Mouse (Mus musculus) embryonic facial prominence, embryonic 13.5 days (tissue): ENCODE data around the gene Sec23a. TPM values are rescaled to one million over a fixed set of nuclear protein-coding genes. Genes with fewer than 3 reads are reported as not detected.

Experiments
- ATAC-seq: fragments of 200-750 bp; cut with Nextera tagmentation; 2 replicates; pipeline ENCODE4 v1.8.0; 2017; ENCODE audit warnings: low read depth; ENCODE audit not compliant: insufficient number of reproducible peaks, insufficient read depth, low FRiP score, low TSS enrichment
- H3K27ac ChIP-seq: fragments of 300-500 bp; sonication (generic); 2 replicates; pipeline ENCODE4 v1.5.1; 2015; ENCODE audit warnings: moderate library complexity, mild to moderate bottlenecking, inconsistent platforms
- H3K27me3 ChIP-seq: fragments of 300-500 bp; sonication (generic); 2 replicates; pipeline ENCODE4 v1.6.1; 2015; ENCODE audit warnings: mild to moderate bottlenecking, inconsistent platforms
- H3K36me3 ChIP-seq: fragments of 300-500 bp; sonication (generic); 2 replicates; pipeline ENCODE4 v1.6.1; 2015; ENCODE audit warnings: mild to moderate bottlenecking, inconsistent platforms
- H3K4me1 ChIP-seq: fragments of 300-500 bp; sonication (generic); 2 replicates; pipeline ENCODE4 v1.6.1; 2015; ENCODE audit warnings: inconsistent platforms
- H3K4me2 ChIP-seq: fragments of 300-500 bp; sonication (generic); 2 replicates; pipeline ENCODE4 v1.6.1; 2015; ENCODE audit warnings: moderate library complexity, mild to moderate bottlenecking, inconsistent platforms
- H3K4me3 ChIP-seq: fragments of 300-500 bp; sonication (generic); 2 replicates; pipeline ENCODE4 v1.5.1; 2015; ENCODE audit warnings: mild to moderate bottlenecking, inconsistent platforms
- H3K9ac ChIP-seq: fragments of 300-500 bp; sonication (generic); 2 replicates; pipeline ENCODE4 v1.6.1; 2015; ENCODE audit warnings: mild to moderate bottlenecking, inconsistent platforms
- H3K9me3 ChIP-seq: fragments of 300-500 bp; sonication (generic); 2 replicates; pipeline ENCODE4 v1.6.1; 2016; ENCODE audit warnings: inconsistent platforms
- WGBS: fragments of 180-500 bp; shearing (Covaris S2); methylation state at CpG from one replicate; pipeline ENCODE4 v1.1.7; 2015; ENCODE audit warnings: mixed read lengths; 5-methylcytosine and 5-hydroxymethylcytosine counted together
- polyA plus RNA-seq: library from polyadenylated mRNA; unstranded; fragments of >200 nt; fragmentation: Nextera tagmentation; extraction: Ambion mirVana; gene quantifications from 2 replicates; pipeline ENCODE4 v1.2.1, GENCODE M21; 2015

Gene Sec23a
- polyA plus RNA-seq, 1 experiment from 2014 or later = 83.1 TPM

DNA sequence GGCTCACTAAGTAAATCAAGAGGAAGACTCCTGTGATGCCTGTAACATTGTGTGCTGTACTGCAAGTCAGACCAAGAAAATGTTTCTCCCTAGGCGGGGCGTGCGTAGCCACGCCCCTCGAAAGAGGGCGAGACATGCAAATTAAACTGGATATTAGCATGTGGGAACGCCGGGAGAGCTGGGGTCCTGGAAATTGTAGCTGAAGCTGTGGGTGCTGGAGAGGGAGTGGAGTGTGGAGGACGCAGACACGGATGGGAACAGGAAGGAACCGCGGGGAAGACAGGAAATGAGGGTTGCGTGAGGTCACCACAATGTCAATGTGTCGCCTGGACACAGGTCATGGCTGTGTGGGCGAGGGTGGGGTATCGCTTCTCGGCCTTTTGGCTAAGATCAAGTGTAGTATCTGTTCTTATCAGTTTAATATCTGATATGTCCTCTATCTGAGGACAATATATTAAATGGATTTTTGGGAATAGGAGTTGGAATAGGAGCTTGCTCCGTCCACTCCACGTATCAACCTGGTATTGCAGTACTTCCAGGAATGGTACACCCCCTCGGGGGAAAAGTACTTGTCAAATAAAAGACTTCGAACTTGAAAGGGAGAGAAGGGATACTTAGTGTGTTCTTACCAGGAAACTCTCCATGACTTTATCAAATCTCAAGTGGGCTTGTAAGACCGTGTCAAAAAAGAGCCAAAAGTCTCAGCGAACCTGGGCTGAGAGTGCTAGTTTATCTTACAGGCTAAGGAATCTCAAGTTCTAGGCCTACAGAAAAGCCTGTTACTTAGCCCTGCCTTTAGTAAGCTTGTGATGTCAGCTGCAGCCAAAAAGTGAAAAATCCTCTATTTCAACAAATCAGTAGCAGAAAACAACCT is 28.4 kb upstream of the Sec23a start:
- Histone ChIP-seq H3K36me3 (peaks cover 39% of the 10 kb centered on the region), H3K4me2 (peak overlapping the region; percentile 43), H3K4me3 (peak overlapping the region; percentile 16; the same call in 1 of the 2 replicates), H3K4me1 (0 out of 2 replicates have a peak, but pooled peaks cover 4% of the 10 kb centered on the region), H3K27me3 (no peaks in the 10 kb centered on the region), H3K9ac (no peak overlapping the region), H3K9me3 (no peaks in the 10 kb centered on the region), H3K27ac (peak overlapping the region; percentile 72; the same call in 1 of the 2 replicates)
- peak; percentile 78; the same call in 1 of the 2 replicates for ATAC-seq
- 5% methylated on average over 23 of the region's 23 CpGs for WGBS

DNA sequence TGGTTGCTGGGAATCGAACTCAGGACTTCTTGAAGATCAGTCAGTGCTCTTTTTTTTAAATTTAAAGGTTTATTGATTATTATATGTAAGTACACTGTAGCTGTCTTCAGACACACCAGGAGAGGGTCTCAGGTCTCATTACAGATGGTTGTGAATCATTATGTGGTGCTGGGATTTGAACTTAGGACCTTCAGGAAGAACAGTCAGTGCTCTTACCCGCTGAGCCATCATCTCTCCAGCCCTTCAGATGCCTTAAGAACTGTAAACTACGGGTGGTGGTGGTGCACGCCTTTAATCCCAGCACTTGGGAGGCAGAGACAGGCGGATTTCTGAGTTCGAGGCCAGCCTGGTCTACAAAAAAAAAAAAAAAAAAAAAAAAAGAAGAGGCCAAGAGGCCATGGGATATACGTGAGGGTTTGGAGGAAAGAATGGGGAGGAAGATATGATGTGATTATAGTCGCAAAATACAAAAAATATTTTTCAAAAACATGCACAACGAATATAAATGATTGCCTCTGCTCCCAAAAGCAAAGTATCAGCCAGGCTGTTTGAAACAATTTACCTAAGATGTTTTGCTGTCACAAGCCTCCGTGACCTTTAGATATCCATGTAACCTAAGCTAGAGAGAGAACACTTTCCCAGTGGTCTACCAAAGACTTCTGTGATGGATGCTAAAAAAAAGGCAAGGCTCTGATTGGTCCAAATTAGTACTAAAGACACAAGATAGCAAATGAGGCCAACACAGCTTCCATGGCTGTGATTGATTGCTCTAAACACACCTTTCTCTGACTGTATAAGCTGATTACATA is 27.5 kb upstream of the Sec23a start:
- WGBS = 69% methylated on average over 10 of the region's 10 CpGs

DNA sequence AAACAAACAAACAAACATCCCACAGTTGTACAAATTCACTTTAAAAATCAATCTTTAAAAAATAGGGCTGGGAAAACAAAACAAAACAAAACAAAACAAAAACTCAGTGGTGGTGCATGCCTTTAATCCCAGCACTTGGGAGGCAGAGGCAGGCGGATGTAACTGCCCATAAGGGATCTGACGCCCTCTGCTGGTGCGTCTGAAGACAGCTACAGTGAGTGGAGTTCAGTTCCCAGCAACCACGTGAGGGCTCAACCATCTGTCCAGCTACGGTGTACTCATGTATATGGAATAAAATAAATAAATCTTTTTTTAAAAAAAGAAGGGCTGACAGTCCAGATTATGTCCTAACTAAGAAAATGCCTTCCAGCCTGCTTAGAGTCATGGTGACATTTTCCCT is 20.3 kb upstream of the Sec23a start:
- Histone ChIP-seq H3K4me3 (no peak overlapping the region), H3K9ac (no peak overlapping the region), H3K27me3 (no peaks in the 10 kb centered on the region), H3K4me2 (no peak overlapping the region), H3K27ac (no peak overlapping the region), H3K9me3 (no peaks in the 10 kb centered on the region), H3K4me1 (no peaks in the 10 kb centered on the region), H3K36me3 (peaks cover 17% of the 10 kb centered on the region)
- 67% methylated on average over 5 of the region's 5 CpGs for WGBS
- no peak for ATAC-seq

More for the DNA sequence above, 27.5 kb upstream of the Sec23a start:
- Histone ChIP-seq H3K4me2 (peak overlapping the region; percentile 43), H3K9me3 (no peaks in the 10 kb centered on the region), H3K27ac (peak overlapping the region; percentile 72; the same call in 1 of the 2 replicates), H3K4me1 (0 out of 2 replicates have a peak, but pooled peaks cover 4% of the 10 kb centered on the region), H3K27me3 (no peaks in the 10 kb centered on the region), H3K36me3 (peaks cover 31% of the 10 kb centered on the region), H3K4me3 (no peak overlapping the region), H3K9ac (no peak overlapping the region)
- ATAC-seq = no peak

DNA sequence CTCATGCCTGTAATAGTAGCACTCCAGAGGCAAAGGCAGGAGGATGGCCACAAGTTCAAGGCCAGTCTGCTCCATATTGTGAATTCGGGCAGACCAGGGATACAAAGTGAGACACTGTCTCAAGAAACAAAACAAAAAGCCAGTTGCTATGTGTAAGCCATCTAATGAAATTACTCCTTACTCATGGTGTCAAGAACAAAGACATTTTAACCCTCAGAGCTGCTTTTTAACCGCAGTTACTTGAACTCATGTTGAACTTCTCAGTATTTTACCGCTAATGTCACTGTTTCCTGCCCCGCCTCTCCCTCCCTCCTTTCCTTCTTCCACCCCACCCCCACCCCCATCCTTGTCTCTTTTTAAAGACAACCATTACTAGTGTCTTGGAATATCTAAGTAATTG is 9.5 kb upstream of the Sec23a start:
- Histone ChIP-seq H3K4me2 (no peak overlapping the region), H3K36me3 (peaks cover 75% of the 10 kb centered on the region), H3K4me3 (no peak overlapping the region), H3K27me3 (no peaks in the 10 kb centered on the region), H3K9me3 (no peaks in the 10 kb centered on the region), H3K27ac (no peak overlapping the region), H3K9ac (no peak overlapping the region), H3K4me1 (no peaks in the 10 kb centered on the region)
- whole genome bisulfite sequencing = 87% methylated on average over 4 of the region's 4 CpGs
- no peak for ATAC-seq

DNA sequence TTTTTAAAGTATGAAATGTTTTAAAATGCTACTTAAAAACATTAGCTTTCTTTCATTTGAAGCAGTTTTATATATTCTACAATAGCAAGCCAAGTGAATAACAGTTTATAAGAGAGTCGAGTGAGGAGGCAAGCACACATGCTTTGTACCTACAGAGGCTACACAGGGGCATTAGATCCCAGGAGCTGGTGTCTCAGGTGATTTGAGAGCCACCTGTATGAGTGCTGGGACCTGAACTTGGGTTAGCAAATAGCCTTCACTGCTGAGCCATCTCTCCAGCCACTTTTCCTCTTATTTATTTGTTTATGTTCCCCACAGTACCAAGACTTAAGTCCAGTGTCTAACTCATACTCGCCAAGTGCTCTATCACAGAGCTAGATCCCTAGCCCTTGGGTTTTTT is 8.1 kb upstream of the Sec23a start:
- no peaks in the 10 kb centered on the region for H3K9me3 ChIP-seq
- WGBS = 83% methylated on average over 2 of the region's 2 CpGs
- H3K4me2 ChIP-seq = no peak overlapping the region
- no peak overlapping the region for H3K27ac ChIP-seq
- no peak overlapping the region for H3K4me3 ChIP-seq
- ATAC-seq = no peak
- no peaks in the 10 kb centered on the region for H3K4me1 ChIP-seq
- peaks cover 62% of the 10 kb centered on the region for H3K36me3 ChIP-seq
- H3K27me3 ChIP-seq = no peaks in the 10 kb centered on the region
- H3K9ac ChIP-seq = no peak overlapping the region

DNA sequence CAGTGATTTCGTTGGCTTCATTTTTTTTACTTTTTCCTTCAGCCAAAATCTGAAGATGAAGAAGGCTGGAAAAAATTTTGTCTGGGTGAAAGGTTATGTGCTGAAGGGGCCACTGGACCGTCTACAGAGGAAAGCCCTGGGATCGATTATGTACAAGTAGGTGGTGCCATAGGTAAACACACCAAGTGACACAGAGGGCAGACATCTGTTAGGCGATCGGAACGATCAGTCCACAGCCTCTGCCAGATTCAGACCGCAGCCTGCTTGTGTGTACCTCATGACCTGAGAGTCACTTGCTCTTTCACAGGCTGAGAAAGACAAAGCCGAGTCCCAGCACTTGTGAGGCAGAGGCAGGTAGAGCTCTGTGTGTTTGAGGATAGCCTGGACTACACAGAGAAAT is 6.2 kb upstream of the Sec23a start:
- H3K27ac ChIP-seq = no peak overlapping the region
- no peaks in the 10 kb centered on the region for H3K4me1 ChIP-seq
- no peak for ATAC-seq
- H3K36me3 ChIP-seq = peaks cover 48% of the 10 kb centered on the region
- no peaks in the 10 kb centered on the region for H3K9me3 ChIP-seq
- H3K4me3 ChIP-seq = no peak overlapping the region
- no peak overlapping the region for H3K9ac ChIP-seq
- H3K27me3 ChIP-seq = no peaks in the 10 kb centered on the region
- 59% methylated on average over 8 of the region's 8 CpGs for WGBS
- no peak overlapping the region for H3K4me2 ChIP-seq

DNA sequence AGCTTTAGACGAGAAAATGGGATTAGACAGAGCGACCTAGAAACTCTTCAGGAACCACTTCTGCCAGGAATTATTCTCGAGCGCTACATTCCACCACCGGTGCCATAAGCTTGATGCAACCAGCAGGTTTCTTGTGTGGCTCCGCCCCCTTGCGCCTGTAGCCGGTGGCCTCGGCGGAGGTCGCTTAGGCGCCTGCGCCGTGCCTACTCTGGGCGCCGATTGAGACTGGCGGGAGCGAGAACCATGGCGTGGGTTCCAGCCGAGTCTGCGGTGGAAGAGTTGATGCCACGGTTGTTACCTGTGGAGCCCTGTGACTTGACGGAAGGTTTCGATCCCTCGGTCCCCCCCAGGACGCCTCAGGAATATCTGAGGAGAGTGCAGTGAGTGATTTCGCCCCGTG is 1.4 kb upstream of the Sec23a start, which contains the start of gene Gemin2:
TSS of gene Gemin2 (plus strand) at position 160 of the 400 bp plus-strand sequence.
- Histone ChIP-seq H3K4me1 (peaks cover 20% of the 10 kb centered on the region), H3K4me3 (peak within 1 kb of the TSS; percentile 84), H3K27ac (peak within 1 kb of the TSS; percentile 88), H3K4me2 (peak within 1 kb of the TSS; percentile 76), H3K9ac (peak within 1 kb of the TSS; percentile 79), H3K9me3 (no peaks in the 10 kb centered on the region), H3K27me3 (no peaks in the 10 kb centered on the region), H3K36me3 (peaks cover 9% of the 10 kb centered on the region)
- ATAC-seq = peak; percentile 79
- WGBS = under 1% methylated on average over 28 of the region's 28 CpGs

DNA sequence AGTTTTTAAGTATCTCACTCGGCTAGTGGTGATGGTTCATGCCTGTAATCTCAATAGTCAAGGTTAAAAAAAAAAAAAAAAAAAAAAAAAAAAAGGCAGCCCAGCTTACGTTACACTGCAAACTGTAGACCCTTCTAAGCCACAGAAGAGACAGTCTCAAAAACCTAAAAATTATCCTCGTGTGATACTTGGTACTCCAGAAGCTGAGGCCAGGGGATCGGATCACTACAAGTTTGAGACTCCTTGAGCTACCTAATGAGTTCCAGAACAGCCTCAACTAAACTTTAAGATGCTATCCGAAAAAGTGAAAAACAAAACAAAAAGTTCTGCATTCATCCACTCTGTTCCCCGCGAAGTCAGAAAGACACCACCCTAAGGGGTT is 884 bp upstream of the Sec23a start:
- Histone ChIP-seq H3K9ac (peak overlapping the region; percentile 79), H3K27ac (peak overlapping the region; percentile 88)
- no peak for ATAC-seq

DNA sequence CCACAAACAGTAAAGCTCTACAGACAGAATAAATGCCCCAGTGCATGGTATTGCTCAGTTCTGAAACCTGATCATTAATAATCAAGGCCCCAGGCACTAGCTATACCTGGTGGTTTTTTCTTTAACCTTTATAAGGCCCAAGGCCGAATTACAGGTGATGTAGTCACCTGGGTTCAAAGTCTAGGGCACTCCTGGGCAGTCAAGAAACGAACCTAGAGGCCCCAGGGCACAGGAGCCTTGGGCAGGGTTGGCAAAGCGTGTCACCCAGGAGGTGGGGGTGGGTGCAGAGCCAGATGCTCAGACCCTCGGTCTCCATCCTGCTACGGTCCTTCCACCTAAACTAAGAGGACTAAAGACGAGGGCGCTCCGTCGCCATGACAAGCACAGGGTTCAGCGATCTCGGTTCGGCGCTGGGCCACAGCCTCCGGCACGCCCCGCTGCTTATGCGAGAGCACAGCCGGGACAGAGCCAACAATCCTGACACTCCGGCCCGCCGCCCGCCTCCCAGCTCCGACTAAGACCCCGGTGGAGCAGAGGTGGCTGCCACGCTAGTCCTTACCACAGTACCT is 458 bp downstream of the Sec23a start:
- peaks cover 27% of the 10 kb centered on the region for H3K4me1 ChIP-seq
- peaks cover 8% of the 10 kb centered on the region for H3K36me3 ChIP-seq
- peak overlapping the region; percentile 94 for H3K27ac ChIP-seq
- 1% methylated on average over 25 of the region's 25 CpGs for WGBS
- H3K9me3 ChIP-seq = no peaks in the 10 kb centered on the region
- H3K4me3 ChIP-seq = peak overlapping the region; percentile 84
- H3K4me2 ChIP-seq = peak overlapping the region; percentile 76
- no peak for ATAC-seq
- no peaks in the 10 kb centered on the region for H3K27me3 ChIP-seq
- H3K9ac ChIP-seq = peak overlapping the region; percentile 93

More for the DNA sequence above, 884 bp upstream of the Sec23a start:
- Histone ChIP-seq H3K4me2 (peak overlapping the region; percentile 76), H3K4me3 (peak overlapping the region; percentile 84), H3K4me1 (peaks cover 26% of the 10 kb centered on the region), H3K27me3 (no peaks in the 10 kb centered on the region), H3K9me3 (no peaks in the 10 kb centered on the region), H3K36me3 (peaks cover 5% of the 10 kb centered on the region; the same call in 1 of the 2 replicates)
- WGBS = 2% methylated on average over 7 of the region's 7 CpGs

DNA sequence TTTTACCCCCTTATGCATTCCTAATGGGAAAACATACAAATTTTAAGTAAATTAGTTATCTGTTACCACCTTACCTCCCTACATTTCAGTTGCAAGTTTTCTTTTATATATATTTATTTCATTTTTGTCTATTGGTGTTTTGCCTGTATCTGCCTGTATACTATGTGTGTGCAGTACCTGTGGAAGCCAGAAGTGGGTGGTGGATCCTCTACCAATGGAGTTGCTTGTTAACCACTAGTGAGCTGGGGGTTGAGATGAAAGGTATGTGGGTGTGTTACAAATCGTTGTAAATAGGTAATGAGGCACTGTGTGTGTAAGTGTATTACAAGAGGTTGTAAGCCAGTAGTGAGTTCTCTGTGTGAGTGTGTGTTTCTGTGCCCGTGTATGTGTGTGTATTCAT is 1.3 kb downstream of the Sec23a start:
- H3K9me3 ChIP-seq = no peaks in the 10 kb centered on the region
- H3K27ac ChIP-seq = no peak overlapping the region
- peaks cover 17% of the 10 kb centered on the region for H3K36me3 ChIP-seq
- WGBS = 71% methylated on average over 2 of the region's 2 CpGs
- H3K27me3 ChIP-seq = no peaks in the 10 kb centered on the region
- no peak for ATAC-seq
- peak overlapping the region; percentile 84 for H3K4me3 ChIP-seq
- H3K9ac ChIP-seq = peak overlapping the region; percentile 93; the same call in 1 of the 2 replicates
- peak overlapping the region; percentile 76 for H3K4me2 ChIP-seq
- H3K4me1 ChIP-seq = peaks cover 27% of the 10 kb centered on the region

DNA sequence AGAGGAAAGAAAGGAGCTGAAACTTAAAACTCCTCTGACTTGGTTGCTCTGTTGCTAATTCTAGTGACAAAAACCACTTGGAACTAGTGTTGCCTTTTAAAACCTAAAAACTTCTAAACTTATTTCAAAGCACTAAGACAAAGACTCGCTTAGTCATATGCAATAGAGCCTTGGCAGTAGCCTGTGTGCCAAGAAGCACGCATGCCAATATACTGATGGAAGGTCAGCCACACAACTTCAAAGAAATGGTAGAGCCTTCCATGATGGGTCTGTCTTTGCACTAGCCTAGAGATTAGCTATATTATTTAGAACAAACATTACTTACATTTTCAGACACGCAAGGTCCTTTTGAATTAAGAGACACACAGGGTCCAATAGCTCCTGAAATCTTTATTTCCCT is 26.1 kb downstream of the Sec23a start:
- no peak for ATAC-seq
- Histone ChIP-seq H3K27me3 (no peaks in the 10 kb centered on the region), H3K9ac (no peak overlapping the region), H3K4me1 (no peaks in the 10 kb centered on the region), H3K4me3 (no peak overlapping the region), H3K27ac (no peak overlapping the region), H3K4me2 (no peak overlapping the region), H3K9me3 (no peaks in the 10 kb centered on the region), H3K36me3 (peaks cover 90% of the 10 kb centered on the region)
- WGBS = 97% methylated on average over 3 of the region's 3 CpGs
